Mouse (Mus musculus) ovary, postnatal 14 days (tissue): ENCODE results near the gene Rpap1.

Experiments
- DNase-seq: peaks from one replicate; pipeline ENCODE4 v3.0.0; 2022; ENCODE audit warnings: low spot score

Rpap1 gene

GRCm38 (mm10) chr2:119787206-119787883 is at the start of gene Rpap1:
Gene Rpap1, minus strand, starts transcription at chr2:119787537.
- peak; percentile 70 for DNase-seq

DNA sequence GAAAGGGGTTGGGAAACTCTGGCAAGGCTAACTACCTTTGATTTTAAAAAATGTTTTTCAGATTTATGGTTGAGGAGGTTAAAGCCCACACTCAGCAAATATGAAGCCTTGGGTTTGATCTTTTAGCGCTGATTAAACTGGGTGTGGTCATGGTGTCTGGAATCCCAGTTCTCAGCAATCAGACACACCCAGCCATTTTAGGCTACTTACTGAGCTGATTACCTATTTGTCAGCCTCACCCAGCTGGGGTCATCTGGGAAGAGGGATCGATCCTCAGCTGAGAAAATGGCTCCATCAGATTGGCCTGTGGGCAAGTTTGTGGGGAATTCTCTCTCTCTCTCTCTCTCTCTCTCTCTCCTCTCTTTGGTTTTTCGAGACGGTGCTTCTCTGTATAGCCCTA is 46.9 kb upstream of the Rpap1 start:
- DNase-seq, result no peak

DNA sequence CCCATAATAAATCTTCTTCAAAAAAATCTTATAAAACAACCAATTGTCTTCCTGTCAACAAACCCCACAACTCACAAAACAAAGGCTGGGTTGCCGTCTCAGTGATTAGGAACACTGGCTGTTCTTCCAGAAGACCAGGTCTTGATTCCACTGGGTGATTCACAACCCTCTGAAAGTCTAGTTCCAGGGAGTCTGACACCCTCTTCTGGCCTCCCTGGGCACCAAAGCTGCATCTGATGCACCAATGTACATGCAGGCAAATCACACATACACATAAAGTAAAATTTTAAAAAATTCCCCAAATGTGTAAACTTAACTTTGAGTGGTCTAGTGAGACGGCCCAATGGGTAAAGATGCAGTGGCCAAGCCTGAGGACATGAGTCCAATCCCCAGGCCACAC is 43.2 kb upstream of the Rpap1 start:
- DNase-seq, result no peak

DNA sequence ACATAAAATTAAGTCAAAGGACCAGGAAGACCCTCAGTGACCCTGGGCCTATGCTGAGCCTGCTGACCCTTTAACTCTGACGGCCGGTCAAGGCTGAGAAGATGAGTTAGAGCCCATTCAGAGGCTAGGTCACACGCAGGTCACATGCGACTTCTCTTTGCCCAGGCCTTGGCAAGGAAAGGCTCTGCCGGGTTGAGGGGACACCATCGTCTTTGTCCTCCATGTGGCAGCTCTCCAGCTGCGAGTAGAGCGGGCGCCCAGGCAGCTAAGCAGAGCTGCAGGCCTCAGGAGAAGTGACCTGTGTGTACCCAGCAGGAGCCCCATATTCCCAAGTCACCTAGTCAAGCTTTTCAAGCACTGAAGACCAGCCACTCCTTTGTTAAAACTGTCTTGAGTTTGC is 33.8 kb upstream of the Rpap1 start:
- no peak for DNase-seq

GRCm38 (mm10) chr2:119818668-119819272 is 31.4 kb upstream of the Rpap1 start:
- DNase-seq, result no peak

DNA sequence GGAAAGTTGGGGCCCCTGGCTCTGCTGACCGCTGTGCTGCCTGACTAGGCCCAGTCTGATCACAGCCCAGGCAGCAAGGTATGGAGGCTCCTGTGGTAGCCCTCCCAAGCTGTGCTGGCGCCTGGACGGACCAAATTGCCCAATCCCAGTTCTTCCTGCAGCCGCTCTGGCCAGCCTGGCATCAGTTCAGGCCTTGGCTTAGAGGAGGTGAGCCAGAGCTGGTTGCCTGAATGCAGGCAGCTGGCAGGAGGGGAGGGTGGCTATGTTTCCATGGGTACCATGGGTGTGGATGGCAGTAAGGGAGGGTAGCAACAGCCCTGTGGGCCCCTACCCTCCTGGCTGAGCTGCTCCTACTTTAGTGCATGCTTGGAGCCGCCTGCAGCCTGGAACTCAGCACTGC is 29.7 kb upstream of the Rpap1 start:
- no peak for DNase-seq

DNA sequence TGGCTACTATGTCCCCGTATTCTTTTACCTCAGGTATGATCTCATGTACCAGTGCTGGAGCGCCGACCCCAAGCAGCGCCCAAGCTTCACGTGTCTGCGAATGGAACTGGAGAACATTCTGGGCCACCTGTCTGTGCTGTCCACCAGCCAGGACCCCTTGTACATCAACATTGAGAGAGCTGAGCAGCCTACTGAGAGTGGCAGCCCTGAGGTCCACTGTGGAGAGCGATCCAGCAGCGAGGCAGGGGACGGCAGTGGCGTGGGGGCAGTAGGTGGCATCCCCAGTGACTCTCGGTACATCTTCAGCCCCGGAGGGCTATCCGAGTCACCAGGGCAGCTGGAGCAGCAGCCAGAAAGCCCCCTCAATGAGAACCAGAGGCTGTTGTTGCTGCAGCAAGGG is 29.3 kb upstream of the Rpap1 start:
- DNase-seq, result no peak

GRCm38 (mm10) chr2:119814376-119814933 is 27.1 kb upstream of the Rpap1 start:
- peak; percentile 61 for DNase-seq

GRCm38 (mm10) chr2:119811490-119812146 is 24.3 kb upstream of the Rpap1 start:
- no peak for DNase-seq

- DNase-seq, result no peak
Measured at GRCm38 (mm10) chr2:119810890-119811289, 23.6 kb upstream of the Rpap1 start.

DNA sequence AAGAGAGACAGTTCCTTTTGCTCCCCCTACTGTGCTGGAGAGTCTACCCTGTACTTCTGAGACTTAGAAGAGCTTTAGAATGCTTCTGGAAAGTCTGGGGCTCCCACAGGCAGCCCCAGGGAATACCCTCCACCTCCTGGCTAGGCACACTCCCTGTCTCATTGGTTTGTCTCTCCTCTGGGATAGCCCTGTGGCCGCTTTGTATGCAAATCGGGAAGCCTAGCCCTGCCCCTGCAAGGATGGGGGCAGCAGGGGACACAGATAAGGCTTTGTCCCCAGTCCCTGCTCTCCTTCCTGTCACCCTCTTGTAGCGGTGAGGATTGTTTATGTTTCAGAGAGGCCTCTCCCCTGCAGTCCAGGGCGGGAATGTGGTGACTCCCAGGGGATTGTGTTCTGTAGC is 21.5 kb upstream of the Rpap1 start:
- no peak for DNase-seq

- DNase-seq, result no peak
Measured at GRCm38 (mm10) chr2:119808438-119808837, 21.1 kb upstream of the Rpap1 start.

- DNase-seq, result no peak
Measured at GRCm38 (mm10) chr2:119805536-119805935, 18.2 kb upstream of the Rpap1 start.

- no peak for DNase-seq
Measured at GRCm38 (mm10) chr2:119804776-119805175, 17.4 kb upstream of the Rpap1 start.

DNA sequence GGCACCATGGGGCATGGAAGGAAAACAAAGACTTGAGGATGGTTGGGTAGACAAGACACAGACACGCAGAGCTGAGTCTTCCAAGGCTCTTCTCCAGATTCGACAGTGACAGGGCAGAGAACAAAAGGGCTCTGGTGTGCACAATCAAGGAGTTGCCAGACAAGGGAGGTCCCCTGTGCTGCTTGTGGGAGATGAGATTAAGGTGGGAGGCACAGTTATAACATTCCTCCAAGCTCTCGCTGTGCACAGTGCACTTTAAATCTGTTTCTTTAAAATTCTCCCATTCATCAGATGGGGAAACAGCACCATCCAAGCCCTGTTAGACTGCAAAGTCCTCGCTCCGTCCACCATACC is 16.9 kb upstream of the Rpap1 start:
- no peak for DNase-seq

- DNase-seq, result no peak
Measured at GRCm38 (mm10) chr2:119803618-119804274, 16.4 kb upstream of the Rpap1 start.

DNA sequence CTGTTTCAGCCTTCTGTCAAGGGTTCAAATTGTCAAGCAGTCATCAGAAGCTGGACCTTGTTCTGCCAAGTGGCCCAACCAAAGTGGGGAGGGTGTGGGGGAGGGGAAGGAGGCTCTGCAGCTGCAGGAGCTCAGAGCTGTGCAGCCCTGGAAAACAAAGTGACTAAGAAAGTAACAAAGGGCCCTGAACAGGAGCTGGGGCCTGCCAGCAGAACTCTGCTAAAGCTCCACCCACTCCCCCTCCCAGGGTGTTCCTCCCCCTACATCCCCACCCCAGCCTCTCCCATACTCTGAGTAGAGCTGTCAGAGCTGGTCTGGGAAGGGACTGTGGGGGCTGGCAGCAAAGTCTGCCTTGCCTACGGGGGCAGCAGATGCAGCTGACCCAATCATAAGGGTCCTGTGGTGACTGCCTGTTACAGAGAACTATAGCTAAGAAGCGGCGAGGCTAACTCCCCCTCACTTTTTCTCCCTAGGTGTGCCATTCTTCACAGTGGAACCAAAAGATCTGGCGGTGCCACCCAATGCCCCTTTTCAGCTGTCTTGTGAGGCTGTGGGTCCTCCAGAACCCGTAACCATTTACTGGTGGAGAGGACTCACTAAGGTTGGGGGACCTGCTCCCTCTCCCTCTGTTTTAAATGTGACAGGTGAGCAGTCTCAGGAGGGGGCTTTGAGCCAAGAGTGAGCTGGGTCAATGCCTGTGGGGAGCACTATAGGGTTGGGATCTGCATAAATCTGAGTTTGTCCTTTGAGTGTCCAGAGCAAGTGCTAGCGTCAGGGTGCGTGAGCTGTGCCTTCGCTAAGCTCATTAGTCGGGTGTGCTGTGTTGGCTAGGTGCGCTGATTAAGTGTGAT is 15.7 kb upstream of the Rpap1 start:
- no peak for DNase-seq

GRCm38 (mm10) chr2:119800876-119801846 is 13.8 kb upstream of the Rpap1 start:
- DNase-seq, result no peak

GRCm38 (mm10) chr2:119799961-119800550 is 12.7 kb upstream of the Rpap1 start:
- no peak for DNase-seq
